Mouse (Mus musculus) frontal cortex, postnatal 25 days (tissue): Measurements from ENCODE around the gene Ilk.
"Not testable (repeated sequence)": the region's sequence is repeated elsewhere in the genome, so short reads cannot be mapped to it uniquely, and the experiment has no call there.

Source experiments
- DNase-seq, 2 experiments: peaks; one replicate each; pipeline ENCODE4 v3.0.0; 2022; ENCODE audit warnings: low spot score in 2 of 2

Ilk gene

GRCm38 (mm10) chr7:105736264-105736901, at the start of gene Ilk:
TSS of gene Ilk (plus strand) at chr7:105736592.
- DNase-seq = peak; percentile 83 to 86

- DNase-seq = no peak
These were observed 45.5 kb upstream of the Ilk start for GRCm38 (mm10) chr7:105690875-105691274.

- DNase-seq = no peak
These were observed 33.2 kb upstream of the Ilk start for GRCm38 (mm10) chr7:105703184-105703583.

GRCm38 (mm10) chr7:105703816-105704215, 32.6 kb upstream of the Ilk start:
- no peak for DNase-seq

GRCm38 (mm10) chr7:105708733-105709132, 27.7 kb upstream of the Ilk start:
- no peak for DNase-seq

- DNase-seq = no peak
These were observed 21.0 kb upstream of the Ilk start for GRCm38 (mm10) chr7:105715366-105715765.

GRCm38 (mm10) chr7:105721916-105722315, 14.5 kb upstream of the Ilk start:
- DNase-seq = no peak

- no peak for DNase-seq
These were observed 10.0 kb upstream of the Ilk start for GRCm38 (mm10) chr7:105726144-105726979.

- no peak for DNase-seq
These were observed 9.4 kb upstream of the Ilk start for GRCm38 (mm10) chr7:105726980-105727325.

GRCm38 (mm10) chr7:105728701-105729428, 7.5 kb upstream of the Ilk start:
- DNase-seq = no peak

GRCm38 (mm10) chr7:105733836-105734235, 2.6 kb upstream of the Ilk start:
- no peak for DNase-seq

GRCm38 (mm10) chr7:105734826-105735225, 1.6 kb upstream of the Ilk start:
- DNase-seq = no peak

GRCm38 (mm10) chr7:105735464-105735863, 928 bp upstream of the Ilk start:
- not testable (repeated sequence) for DNase-seq

GRCm38 (mm10) chr7:105736911-105737521, 624 bp downstream of the Ilk start, which contains the start of gene Rrp8:
TSS of gene Rrp8 (minus strand) at chr7:105737385.
- DNase-seq = no peak

GRCm38 (mm10) chr7:105737648-105738047, 1.3 kb downstream of the Ilk start:
- DNase-seq = no peak

GRCm38 (mm10) chr7:105738286-105738685, 1.9 kb downstream of the Ilk start:
- no peak for DNase-seq

GRCm38 (mm10) chr7:105738948-105739347, 2.6 kb downstream of the Ilk start:
- DNase-seq = no peak

GRCm38 (mm10) chr7:105740089-105740795, 3.9 kb downstream of the Ilk start:
- no peak for DNase-seq

- DNase-seq = peak in 1 of 2 experiments; percentile 0
These were observed 4.5 kb downstream of the Ilk start for GRCm38 (mm10) chr7:105740851-105741250.

- DNase-seq = no peak
These were observed 5.6 kb downstream of the Ilk start for GRCm38 (mm10) chr7:105741978-105742377.

- not testable (repeated sequence) for DNase-seq
These were observed 6.3 kb downstream of the Ilk start for GRCm38 (mm10) chr7:105742539-105743215.
